Mouse (Mus musculus) olfactory bulb, adult 2 months (tissue): ENCODE measurements at regions not wholly inside any gene's neighbourhood (a gene's known extent, or its start where the extent isn't known, plus 50 kb on each side); places are given as distances from the start of the nearest gene placed in this dataset.

ENCODE experiments used
- CTCF ChIP-seq: fragments of 200-500 bp; IDR thresholded peaks from 2 replicates; pipeline ENCODE4 v1.5.1; 2012; ENCODE audit warnings: low read depth, mild to moderate bottlenecking, low read length, moderate library complexity; ENCODE audit not compliant: insufficient read depth
- POLR2A ChIP-seq: fragments of 200-500 bp; IDR thresholded peaks from 2 replicates; pipeline ENCODE4 v1.6.1; 2012; ENCODE audit warnings: mild to moderate bottlenecking, low read depth, low read length, moderate library complexity; ENCODE audit not compliant: insufficient read depth

GRCm38 (mm10) chr17:83936677-83937076 is 88.9 kb upstream of the Haao start:
- TF ChIP-seq CTCF (no peak), POLR2A (no peak)
